ENCODE assay signal across 21 mouse cellular contexts in genomic region chr9:120993004-120993403, GRCm38 (mm10).
DNase-seq lines count a peak whose midpoint lies in the region; ATAC-seq and TF ChIP-seq lines count a peak whose summit lies in the region.
"Had no signal": no experiment of that assay in that cellular context is flagged by ENCODE, and none has a peak within 500 bp of the region (broad histone marks: within the 10 kb centered on the region; RNA-seq: fewer than 3 reads in every experiment).

No protein-coding gene starts in this region.

- H3K36me3 ChIP-seq in midbrain, embryonic 12.5 days: no peaks in the 10 kb centered on the region
- H3K36me3 ChIP-seq in midbrain, embryonic 11.5 days (ENCODE audit: control insufficient read depth, insufficient read depth, low read length): no peaks in the 10 kb centered on the region
- H3K36me3 ChIP-seq in embryonic facial prominence, embryonic 12.5 days: no peaks in the 10 kb centered on the region
- H3K36me3 ChIP-seq in hindbrain, embryonic 14.5 days (replicated peaks; ENCODE audit: control insufficient read depth, insufficient read depth): no peaks in the 10 kb centered on the region
- H3K36me3 ChIP-seq in midbrain, postnatal 0 days (ENCODE audit: insufficient read depth, low read length): no peaks in the 10 kb centered on the region
- H3K36me3 ChIP-seq: forebrain, embryonic 15.5 days had no signal

- H3K9ac ChIP-seq in midbrain, embryonic 12.5 days (replicated peaks): no peak overlapping the region
- no peak overlapping the region for H3K9ac ChIP-seq in midbrain, embryonic 11.5 days (ENCODE audit: low read length)
- no peak overlapping the region for H3K9ac ChIP-seq in embryonic facial prominence, embryonic 12.5 days
- no peak overlapping the region for H3K9ac ChIP-seq in hindbrain, embryonic 14.5 days
- H3K9ac ChIP-seq in midbrain, postnatal 0 days (replicated peaks; ENCODE audit: low read length, poor library complexity, severe bottlenecking): no peak overlapping the region
- H3K9ac ChIP-seq: forebrain, embryonic 15.5 days had no signal

- no peak for DNase-seq in midbrain, embryonic 11.5 days (ENCODE audit: low spot score, missing footprints)
- DNase-seq in hindbrain, embryonic 14.5 days (ENCODE audit: low spot score): peak; percentile 39
- DNase-seq in midbrain, postnatal 0 days (ENCODE audit: low spot score): peak; percentile 44
- no peak for DNase-seq in heart, postnatal 25 days (ENCODE audit: low spot score)
- no peak for DNase-seq in heart, adult 11 months
- DNase-seq: adrenal gland, postnatal 10 days; cerebellum, adult 9-11 months; heart, postnatal 10 days; kidney, adult 2 months; kidney, postnatal 14 days; lung, adult 18-20 months; lung, postnatal 14 days; thymus, postnatal 4 days had no signal

- H3K4me3 ChIP-seq in midbrain, embryonic 12.5 days: no peak overlapping the region
- H3K4me3 ChIP-seq in midbrain, embryonic 11.5 days (ENCODE audit: low read depth, low read length): no peak overlapping the region
- H3K4me3 ChIP-seq in embryonic facial prominence, embryonic 12.5 days: no peak overlapping the region
- H3K4me3 ChIP-seq in hindbrain, embryonic 14.5 days (replicated peaks; ENCODE audit: low read length): no peak overlapping the region
- H3K4me3 ChIP-seq in midbrain, postnatal 0 days (ENCODE audit: low read depth, low read length): no peak overlapping the region
- H3K4me3 ChIP-seq: forebrain, embryonic 15.5 days; myocyte had no signal

- ATAC-seq in midbrain, embryonic 12.5 days (ENCODE audit: low FRiP score, low read depth): peak; percentile 54; the same call in 1 of the 2 replicates
- no peak; the same call in 1 of the 2 replicates for ATAC-seq in midbrain, embryonic 11.5 days (ENCODE audit: low FRiP score)
- no peak for ATAC-seq in embryonic facial prominence, embryonic 12.5 days (ENCODE audit: insufficient number of reproducible peaks, insufficient read depth, low FRiP score, low TSS enrichment)
- ATAC-seq in hindbrain, embryonic 14.5 days (ENCODE audit: low FRiP score): no peak
- ATAC-seq in midbrain, postnatal 0 days (ENCODE audit: low FRiP score): no peak
- ATAC-seq: forebrain, embryonic 15.5 days; inflammation-experienced regulatory T-cells, adult 6 months; Patski had no signal

- peak overlapping the region; percentile 18 for H3K4me2 ChIP-seq in midbrain, embryonic 12.5 days (replicated peaks)
- no peak overlapping the region for H3K4me2 ChIP-seq in midbrain, embryonic 11.5 days
- 0 out of 2 replicates have a peak overlapping the region, but pooled peaks have one; percentile 6 for H3K4me2 ChIP-seq in embryonic facial prominence, embryonic 12.5 days (replicated peaks)
- H3K4me2 ChIP-seq in hindbrain, embryonic 14.5 days (replicated peaks): no peak overlapping the region
- H3K4me2 ChIP-seq in midbrain, postnatal 0 days (ENCODE audit: low read depth, low read length, poor library complexity, severe bottlenecking): no peak overlapping the region
- H3K4me2 ChIP-seq: forebrain, embryonic 15.5 days; heart, embryonic 11.5 days; liver, embryonic 11.5 days had no signal

- intact Hi-C loops in heart, postnatal 25 days (cut with DNase I): no loop called here

- H3K4me1 ChIP-seq in midbrain, embryonic 12.5 days: peaks cover 36% of the 10 kb centered on the region
- peaks cover 14% of the 10 kb centered on the region for H3K4me1 ChIP-seq in midbrain, embryonic 11.5 days (ENCODE audit: control insufficient read depth, insufficient read depth, low read length)
- peaks cover 23% of the 10 kb centered on the region for H3K4me1 ChIP-seq in embryonic facial prominence, embryonic 12.5 days
- H3K4me1 ChIP-seq in hindbrain, embryonic 14.5 days (replicated peaks; ENCODE audit: control insufficient read depth, insufficient read depth, low read length): peaks cover 47% of the 10 kb centered on the region
- H3K4me1 ChIP-seq in midbrain, postnatal 0 days (ENCODE audit: insufficient read depth, low read length): peaks cover 14% of the 10 kb centered on the region

- 45% methylated on average over 10 of the region's 10 CpGs for WGBS in midbrain, embryonic 12.5 days
- WGBS in midbrain, embryonic 11.5 days: 63% methylated on average over 10 of the region's 10 CpGs
- WGBS in embryonic facial prominence, embryonic 12.5 days: 34% methylated on average over 10 of the region's 10 CpGs
- WGBS in hindbrain, embryonic 14.5 days: 32% methylated on average over 10 of the region's 10 CpGs
- WGBS in midbrain, postnatal 0 days: 24% methylated on average over 10 of the region's 10 CpGs

- H3K27ac ChIP-seq in midbrain, embryonic 12.5 days (replicated peaks): peak overlapping the region; percentile 60
- H3K27ac ChIP-seq in midbrain, embryonic 11.5 days (ENCODE audit: low read depth, low read length): no peak overlapping the region
- no peak overlapping the region for H3K27ac ChIP-seq in embryonic facial prominence, embryonic 12.5 days
- H3K27ac ChIP-seq in hindbrain, embryonic 14.5 days: peak overlapping the region; percentile 63
- no peak overlapping the region for H3K27ac ChIP-seq in midbrain, postnatal 0 days (ENCODE audit: low read depth, low read length)
- H3K27ac ChIP-seq: forebrain, embryonic 15.5 days had no signal

- H3K27me3 ChIP-seq in midbrain, embryonic 12.5 days: no peaks in the 10 kb centered on the region
- no peaks in the 10 kb centered on the region for H3K27me3 ChIP-seq in midbrain, embryonic 11.5 days (ENCODE audit: control insufficient read depth, insufficient read depth, low read length)
- H3K27me3 ChIP-seq in embryonic facial prominence, embryonic 12.5 days: no peaks in the 10 kb centered on the region
- no peaks in the 10 kb centered on the region for H3K27me3 ChIP-seq in hindbrain, embryonic 14.5 days (ENCODE audit: control insufficient read depth, insufficient read depth, low read length)
- no peaks in the 10 kb centered on the region for H3K27me3 ChIP-seq in midbrain, postnatal 0 days (ENCODE audit: insufficient read depth, low read length)
- H3K27me3 ChIP-seq: forebrain, embryonic 15.5 days; Patski had no signal

- H3K9me3 ChIP-seq in midbrain, embryonic 12.5 days: no peaks in the 10 kb centered on the region
- H3K9me3 ChIP-seq in midbrain, embryonic 11.5 days (ENCODE audit: control insufficient read depth, low read length): no peaks in the 10 kb centered on the region
- no peaks in the 10 kb centered on the region for H3K9me3 ChIP-seq in embryonic facial prominence, embryonic 12.5 days
- no peaks in the 10 kb centered on the region for H3K9me3 ChIP-seq in hindbrain, embryonic 14.5 days (ENCODE audit: control insufficient read depth, low read length)
- no peaks in the 10 kb centered on the region for H3K9me3 ChIP-seq in midbrain, postnatal 0 days (ENCODE audit: low read length)
- H3K9me3 ChIP-seq: forebrain, embryonic 15.5 days had no signal

- no peak for TF ChIP-seq CTCF in midbrain, postnatal 0 days (IDR thresholded peaks at IDR 0.05)

Comparison
In these comparisons a context has a peak if more than half of its experiments do, and no peak if none do; other contexts are left out.
1. H3K27ac ChIP-seq: peak in midbrain, embryonic 12.5 days (single experiment) and hindbrain, embryonic 14.5 days (single experiment); none in midbrain, embryonic 11.5 days (single experiment), embryonic facial prominence, embryonic 12.5 days (single experiment) and midbrain, postnatal 0 days (single experiment).
2. H3K4me2 ChIP-seq: peak in midbrain, embryonic 12.5 days (single experiment) and embryonic facial prominence, embryonic 12.5 days (single experiment); none in midbrain, embryonic 11.5 days (single experiment), hindbrain, embryonic 14.5 days (single experiment) and midbrain, postnatal 0 days (single experiment).
3. DNase-seq: peak in hindbrain, embryonic 14.5 days (single experiment) and midbrain, postnatal 0 days (single experiment); none in midbrain, embryonic 11.5 days (single experiment), heart, postnatal 25 days (single experiment) and heart, adult 11 months (single experiment).